Comparison of ENCODE assay signal across 20 mouse cellular contexts in the genomic region with DNA sequence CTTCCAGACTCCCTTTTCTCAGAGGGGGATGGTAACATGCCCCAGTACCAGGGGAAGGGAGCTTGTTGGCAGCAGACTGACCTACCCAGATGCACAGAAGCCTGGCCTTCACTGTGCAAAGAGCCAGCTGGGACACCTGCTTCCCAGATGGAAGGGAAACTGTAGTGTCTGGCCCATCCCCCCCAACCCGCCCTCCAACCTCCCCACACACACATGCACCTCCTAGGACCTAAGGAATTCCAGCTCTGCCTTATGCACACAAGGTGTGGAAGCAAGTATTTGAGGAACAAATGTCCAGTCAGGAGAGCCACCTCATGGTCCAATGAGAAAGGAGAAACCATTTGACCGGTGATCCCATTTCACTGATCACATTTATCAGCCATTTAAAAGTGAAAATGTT. TPM values are rescaled to one million over a fixed set of nuclear protein-coding genes. Genes with fewer than 3 reads are reported as not detected.
A peak's percentile ranks its signal among the peaks of the same experiment; 100 is the strongest.
DNase-seq lines count a peak whose midpoint lies in the region; ATAC-seq and TF ChIP-seq lines count a peak whose summit lies in the region.
"Had no signal": no experiment of that assay in that cellular context is flagged by ENCODE, and none has a peak within 500 bp of the region (broad histone marks: within the 10 kb centered on the region; RNA-seq: fewer than 3 reads in every experiment).

No protein-coding gene starts in this region.

- no peak overlapping the region for H3K9ac ChIP-seq in forebrain, postnatal 0 days
- no peak overlapping the region for H3K9ac ChIP-seq in lung, postnatal 0 days (replicated peaks; ENCODE audit: low read depth)
- no peak overlapping the region for H3K9ac ChIP-seq in limb, embryonic 11.5 days (ENCODE audit: low read length)
- H3K9ac ChIP-seq in stomach, postnatal 0 days (ENCODE audit: low read length) = no peak overlapping the region
- H3K9ac ChIP-seq in intestine, embryonic 15.5 days = no peak overlapping the region

- no peak for DNase-seq in forebrain, embryonic 10.5 days (ENCODE audit: extremely low spot score, low spot score)
- DNase-seq in forebrain, postnatal 0 days = no peak
- peak; percentile 66 for DNase-seq in lung, postnatal 0 days (ENCODE audit: low spot score)
- DNase-seq in lung, postnatal 10 days = no peak
- peak; percentile 67 for DNase-seq in limb, embryonic 11.5 days (ENCODE audit: low spot score)
- DNase-seq in stomach, postnatal 0 days (ENCODE audit: low spot score) = peak; percentile 74
- DNase-seq in adrenal gland, postnatal 25 days = no peak
- DNase-seq: cerebellum, adult 9-10 months; layer of hippocampus, adult 9-11 months; lung, adult 18-20 months had no signal

- H3K27me3 ChIP-seq in forebrain, embryonic 10.5 days (ENCODE audit: poor library complexity, severe bottlenecking) = no peaks in the 10 kb centered on the region
- H3K27me3 ChIP-seq in forebrain, postnatal 0 days (ENCODE audit: insufficient read depth, low read length) = no peaks in the 10 kb centered on the region
- no peaks in the 10 kb centered on the region for H3K27me3 ChIP-seq in lung, postnatal 0 days (replicated peaks; ENCODE audit: insufficient read depth, low read length)
- H3K27me3 ChIP-seq in limb, embryonic 11.5 days (ENCODE audit: control insufficient read depth, insufficient read depth, low read length) = no peaks in the 10 kb centered on the region
- H3K27me3 ChIP-seq in stomach, postnatal 0 days (ENCODE audit: control insufficient read depth, insufficient read depth, low read length) = no peaks in the 10 kb centered on the region
- no peaks in the 10 kb centered on the region for H3K27me3 ChIP-seq in intestine, embryonic 15.5 days (replicated peaks)

- TF ChIP-seq CTCF in forebrain, postnatal 0 days (IDR thresholded peaks at IDR 0.05; ENCODE audit: low read depth) = no peak
- 0 out of 2 replicates have a peak, but pooled peaks have one; percentile 2 for TF ChIP-seq CTCF in lung, postnatal 0 days (IDR thresholded peaks at IDR 0.05)
- TF ChIP-seq CTCF in stomach, postnatal 0 days (IDR thresholded peaks at IDR 0.05; ENCODE audit: low read depth) = no peak

- WGBS in forebrain, embryonic 10.5 days = 89% methylated on average over 2 of the region's 2 CpGs
- whole genome bisulfite sequencing in forebrain, postnatal 0 days = 87% methylated on average over 2 of the region's 2 CpGs
- WGBS in lung, postnatal 0 days = 51% methylated on average over 2 of the region's 2 CpGs
- WGBS in limb, embryonic 11.5 days = 57% methylated on average over 2 of the region's 2 CpGs
- 61% methylated on average over 2 of the region's 2 CpGs for WGBS in stomach, postnatal 0 days
- WGBS in intestine, embryonic 15.5 days = 74% methylated on average over 2 of the region's 2 CpGs

- H3K27ac ChIP-seq in forebrain, embryonic 10.5 days = 0 out of 2 replicates have a peak overlapping the region, but pooled peaks have one; percentile 95
- no peak overlapping the region for H3K27ac ChIP-seq in forebrain, postnatal 0 days (ENCODE audit: low read depth, low read length)
- peak overlapping the region; percentile 94 for H3K27ac ChIP-seq in lung, postnatal 0 days (ENCODE audit: low read length)
- no peak overlapping the region for H3K27ac ChIP-seq in limb, embryonic 11.5 days (replicated peaks; ENCODE audit: low read depth, low read length)
- H3K27ac ChIP-seq in stomach, postnatal 0 days (replicated peaks) = peak overlapping the region; percentile 92; the same call in 1 of the 2 replicates
- H3K27ac ChIP-seq in intestine, embryonic 15.5 days = no peak overlapping the region

- H3K4me3 ChIP-seq in forebrain, embryonic 10.5 days = no peak overlapping the region
- H3K4me3 ChIP-seq in forebrain, postnatal 0 days (ENCODE audit: low read depth, low read length) = no peak overlapping the region
- H3K4me3 ChIP-seq in lung, postnatal 0 days (ENCODE audit: low read depth, low read length) = no peak overlapping the region
- no peak overlapping the region for H3K4me3 ChIP-seq in limb, embryonic 11.5 days (ENCODE audit: low read depth, low read length)
- H3K4me3 ChIP-seq in stomach, postnatal 0 days (ENCODE audit: low read depth, low read length) = no peak overlapping the region
- no peak overlapping the region for H3K4me3 ChIP-seq in intestine, embryonic 15.5 days (replicated peaks)

- no peak overlapping the region for H3K4me2 ChIP-seq in forebrain, postnatal 0 days (ENCODE audit: low read depth)
- no peak overlapping the region for H3K4me2 ChIP-seq in lung, postnatal 0 days (replicated peaks; ENCODE audit: low read depth, low read length)
- no peak overlapping the region; the same call in 1 of the 2 replicates for H3K4me2 ChIP-seq in limb, embryonic 11.5 days (ENCODE audit: low read depth, severe bottlenecking)
- no peak overlapping the region for H3K4me2 ChIP-seq in stomach, postnatal 0 days (replicated peaks; ENCODE audit: low read depth)
- H3K4me2 ChIP-seq in intestine, embryonic 15.5 days (replicated peaks) = no peak overlapping the region

- no peak for TF ChIP-seq EP300 in lung, postnatal 0 days (IDR thresholded peaks at IDR 0.05)
- no peak for TF ChIP-seq EP300 in stomach, postnatal 0 days (optimal IDR thresholded peaks at IDR 0.05)

- peaks cover 37% of the 10 kb centered on the region for H3K4me1 ChIP-seq in forebrain, embryonic 10.5 days
- peaks cover 13% of the 10 kb centered on the region for H3K4me1 ChIP-seq in forebrain, postnatal 0 days (ENCODE audit: insufficient read depth)
- peaks cover 6% of the 10 kb centered on the region; the same call in 1 of the 2 replicates for H3K4me1 ChIP-seq in lung, postnatal 0 days (ENCODE audit: insufficient read depth, low read depth, low read length)
- peaks cover 8% of the 10 kb centered on the region; the same call in 1 of the 2 replicates for H3K4me1 ChIP-seq in limb, embryonic 11.5 days (ENCODE audit: control insufficient read depth, insufficient read depth, low read length)
- no peaks in the 10 kb centered on the region for H3K4me1 ChIP-seq in stomach, postnatal 0 days (replicated peaks; ENCODE audit: control insufficient read depth, insufficient read depth)
- H3K4me1 ChIP-seq in intestine, embryonic 15.5 days (replicated peaks) = peaks cover 17% of the 10 kb centered on the region

- H3K36me3 ChIP-seq in forebrain, embryonic 10.5 days (replicated peaks) = peaks cover 8% of the 10 kb centered on the region
- no peaks in the 10 kb centered on the region for H3K36me3 ChIP-seq in forebrain, postnatal 0 days (ENCODE audit: insufficient read depth)
- no peaks in the 10 kb centered on the region for H3K36me3 ChIP-seq in lung, postnatal 0 days (ENCODE audit: insufficient read depth, low read length)
- H3K36me3 ChIP-seq in limb, embryonic 11.5 days (ENCODE audit: control insufficient read depth, insufficient read depth, low read length) = no peaks in the 10 kb centered on the region
- no peaks in the 10 kb centered on the region for H3K36me3 ChIP-seq in stomach, postnatal 0 days (ENCODE audit: control insufficient read depth, insufficient read depth, low read length)
- H3K36me3 ChIP-seq in intestine, embryonic 15.5 days = no peaks in the 10 kb centered on the region

- no peaks in the 10 kb centered on the region for H3K9me3 ChIP-seq in forebrain, embryonic 10.5 days
- H3K9me3 ChIP-seq in forebrain, postnatal 0 days (ENCODE audit: low read length) = no peaks in the 10 kb centered on the region
- H3K9me3 ChIP-seq in lung, postnatal 0 days (ENCODE audit: low read length) = no peaks in the 10 kb centered on the region
- no peaks in the 10 kb centered on the region for H3K9me3 ChIP-seq in limb, embryonic 11.5 days (ENCODE audit: control insufficient read depth, low read length)
- no peaks in the 10 kb centered on the region for H3K9me3 ChIP-seq in stomach, postnatal 0 days (ENCODE audit: control insufficient read depth, low read length)
- no peaks in the 10 kb centered on the region for H3K9me3 ChIP-seq in intestine, embryonic 15.5 days

- no peak for ATAC-seq in forebrain, postnatal 0 days
- peak; percentile 31 for ATAC-seq in lung, postnatal 0 days
- 0 out of 2 replicates have a peak, but pooled peaks have one; percentile 9 for ATAC-seq in limb, embryonic 11.5 days (ENCODE audit: insufficient number of reproducible peaks, low FRiP score, low TSS enrichment, low read depth)
- ATAC-seq in stomach, postnatal 0 days (ENCODE audit: low FRiP score, low TSS enrichment) = peak; percentile 51; the same call in 1 of the 2 replicates
- ATAC-seq in intestine, embryonic 15.5 days = no peak
- ATAC-seq: forebrain, embryonic 16.5 days; hindbrain, postnatal 0 days had no signal

RNA-seq across cellular contexts. Expression of a gene that starts 1.3 kb away (rescaled TPM):
- polyA plus RNA-seq in forebrain, embryonic 10.5 days (2016; fragmentation: Nextera tagmentation; extraction: Ambion mirVana) = 4.5 and 5.4 TPM in 2 replicates
- total RNA-seq in forebrain, postnatal 0 days (2014; rRNA removed) = 36.8 and 42.1 TPM in 2 replicates
- polyA plus RNA-seq in forebrain, postnatal 0 days (2015; fragmentation: Nextera tagmentation; extraction: Ambion mirVana) = 2.6 and 3.4 TPM in 2 replicates
- 7.9 and 8.5 TPM in 2 replicates for polyA plus RNA-seq in lung, postnatal 0 days (2015; fragmentation: Nextera tagmentation; extraction: Ambion mirVana)
- 7.1 and 7.2 TPM in 2 replicates for polyA plus RNA-seq in limb, embryonic 11.5 days (2014; fragmentation: Nextera tagmentation; extraction: Ambion mirVana)
- polyA plus RNA-seq in stomach, postnatal 0 days (2015; fragmentation: Nextera tagmentation; extraction: Ambion mirVana) = 3.5 and 5.0 TPM in 2 replicates
- total RNA-seq in adrenal gland, postnatal 25 days (2021) = 25.7 and 30.0 TPM in 2 replicates
- polyA plus RNA-seq in intestine, embryonic 15.5 days (2015; fragmentation: Nextera tagmentation; extraction: Ambion mirVana) = 4.0 and 4.7 TPM in 2 replicates
- total RNA-seq: CH12.LX had no signal

RNA-seq across cellular contexts. Expression of a gene that starts 35.1 kb away (rescaled TPM):
- 296 and 309 TPM in 2 replicates for polyA plus RNA-seq in forebrain, embryonic 10.5 days (2016; fragmentation: Nextera tagmentation; extraction: Ambion mirVana)
- 179 and 196 TPM in 2 replicates for total RNA-seq in forebrain, postnatal 0 days (2014; rRNA removed)
- 109 and 123 TPM in 2 replicates for polyA plus RNA-seq in forebrain, postnatal 0 days (2015; fragmentation: Nextera tagmentation; extraction: Ambion mirVana)
- polyA plus RNA-seq in lung, postnatal 0 days (2015; fragmentation: Nextera tagmentation; extraction: Ambion mirVana) = 82.8 and 91.2 TPM in 2 replicates
- polyA plus RNA-seq in limb, embryonic 11.5 days (2014; fragmentation: Nextera tagmentation; extraction: Ambion mirVana) = 280 and 284 TPM in 2 replicates
- 80.4 and 80.5 TPM in 2 replicates for polyA plus RNA-seq in stomach, postnatal 0 days (2015; fragmentation: Nextera tagmentation; extraction: Ambion mirVana)
- 79.0 and 88.1 TPM in 2 replicates for total RNA-seq in adrenal gland, postnatal 25 days (2021)
- 156 and 168 TPM in 2 replicates for polyA plus RNA-seq in intestine, embryonic 15.5 days (2015; fragmentation: Nextera tagmentation; extraction: Ambion mirVana)

RNA-seq across cellular contexts. Expression of a gene that starts 39.1 kb away (rescaled TPM):
- polyA plus RNA-seq in forebrain, embryonic 10.5 days (2016; fragmentation: Nextera tagmentation; extraction: Ambion mirVana) = not detected in 2 replicates
- not detected in 2 replicates for total RNA-seq in forebrain, postnatal 0 days (2014; rRNA removed)
- polyA plus RNA-seq in forebrain, postnatal 0 days (2015; fragmentation: Nextera tagmentation; extraction: Ambion mirVana) = not detected in 2 replicates
- polyA plus RNA-seq in lung, postnatal 0 days (2015; fragmentation: Nextera tagmentation; extraction: Ambion mirVana) = not detected in 2 replicates
- polyA plus RNA-seq in limb, embryonic 11.5 days (2014; fragmentation: Nextera tagmentation; extraction: Ambion mirVana) = not detected in 2 replicates
- not detected in 2 replicates for polyA plus RNA-seq in stomach, postnatal 0 days (2015; fragmentation: Nextera tagmentation; extraction: Ambion mirVana)
- not detected in 2 replicates for total RNA-seq in adrenal gland, postnatal 25 days (2021)
- not detected in 2 replicates for polyA plus RNA-seq in intestine, embryonic 15.5 days (2015; fragmentation: Nextera tagmentation; extraction: Ambion mirVana)
- total RNA-seq: CH12.LX; hindbrain, postnatal 0 days; left cerebral cortex, postnatal 14 days had no signal
- polyA plus RNA-seq: forebrain, embryonic 16.5 days; gonadal fat pad, adult 2 months; heart, embryonic 16.5 days; hindbrain, postnatal 0 days; kidney, embryonic 14.5 days; midbrain, embryonic 11.5 days; myocyte had no signal

Comparison
In these comparisons a context has a peak if more than half of its experiments do, and no peak if none do; other contexts are left out.
1. DNase-seq: peak in lung, postnatal 0 days (single experiment), limb, embryonic 11.5 days (single experiment) and stomach, postnatal 0 days (single experiment); none in forebrain, embryonic 10.5 days (single experiment), forebrain, postnatal 0 days (single experiment), lung, postnatal 10 days (single experiment) and adrenal gland, postnatal 25 days (single experiment).
2. H3K27ac ChIP-seq: peak in forebrain, embryonic 10.5 days (single experiment), lung, postnatal 0 days (single experiment) and stomach, postnatal 0 days (single experiment); none in forebrain, postnatal 0 days (single experiment), limb, embryonic 11.5 days (single experiment) and intestine, embryonic 15.5 days (single experiment).
3. ATAC-seq: peak in lung, postnatal 0 days (single experiment), limb, embryonic 11.5 days (single experiment) and stomach, postnatal 0 days (single experiment); none in forebrain, postnatal 0 days (single experiment) and intestine, embryonic 15.5 days (single experiment).